Mouse (Mus musculus) brain, embryonic 14.5 days (tissue): Measurements from ENCODE around the gene Omd.

Experiments used
- CTCF ChIP-seq: fragments of 200-500 bp; IDR thresholded peaks from 2 replicates; pipeline ENCODE4 v1.5.1; 2012; ENCODE audit warnings: inconsistent platforms, mild to moderate bottlenecking, moderate library complexity, borderline replicate concordance; ENCODE audit not compliant: insufficient read depth, insufficient read length; ENCODE audit errors: extremely low read depth
- POLR2A ChIP-seq: fragments of 200-500 bp; IDR thresholded peaks from 2 replicates; pipeline ENCODE4 v1.6.1; 2012; ENCODE audit warnings: mild to moderate bottlenecking, inconsistent platforms, borderline replicate concordance; ENCODE audit not compliant: poor library complexity, insufficient read depth, insufficient read length, severe bottlenecking; ENCODE audit errors: extremely low read depth

DNA sequence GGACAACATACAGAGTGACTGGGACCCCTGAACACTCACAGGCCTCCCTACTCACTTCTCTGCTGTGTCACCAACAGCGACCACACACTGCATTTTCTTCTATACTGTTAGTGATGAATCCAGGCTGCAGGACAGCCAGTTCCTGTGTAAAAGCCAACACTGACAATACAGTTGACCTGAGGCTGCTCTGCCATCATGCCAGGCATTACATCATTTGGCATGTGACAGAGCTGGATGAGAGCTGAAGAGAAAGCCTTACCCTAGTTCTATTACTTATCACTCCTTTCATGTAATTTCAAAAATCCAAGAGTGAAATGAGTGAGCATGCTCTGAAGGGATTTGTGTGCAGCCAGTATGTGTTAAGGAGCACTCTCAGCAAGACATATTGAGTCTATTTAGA lies 26.1 kb upstream of the Omd start:
- no peak for TF ChIP-seq CTCF
- no peak for TF ChIP-seq POLR2A
